Mouse (Mus musculus) hindbrain, embryonic 14.5 days (tissue): ENCODE measurements around the gene S100a16. TPM values are rescaled to one million over a fixed set of nuclear protein-coding genes. Genes with fewer than 3 reads are reported as not detected.

Source experiments
- ATAC-seq: fragments of 200-750 bp; cut with Nextera tagmentation; 2 replicates; pipeline ENCODE4 v1.8.0; 2017; ENCODE audit warnings: moderate number of reproducible peaks, mild to moderate bottlenecking, moderate TSS enrichment, moderate library complexity; ENCODE audit not compliant: low FRiP score
- DNase-seq: peaks from one replicate; pipeline ENCODE4 v3.0.0-alpha.2; 2015; ENCODE audit warnings: low spot score
- H3K27ac ChIP-seq: fragments of 300-500 bp; sonication (generic); 2 replicates; pipeline ENCODE4 v1.5.1; 2014; ENCODE audit warnings: mild to moderate bottlenecking, moderate library complexity
- H3K27me3 ChIP-seq: fragments of 300-500 bp; sonication (generic); 2 replicates; pipeline ENCODE4 v1.6.1; 2014; ENCODE audit warnings: mild to moderate bottlenecking, low read length, mixed read lengths; ENCODE audit not compliant: control insufficient read depth, insufficient read depth
- H3K36me3 ChIP-seq: fragments of 300-500 bp; sonication (generic); replicated peaks from 2 replicates; pipeline ENCODE4 v1.6.1; 2014; ENCODE audit not compliant: control insufficient read depth, insufficient read depth
- H3K4me1 ChIP-seq: fragments of 300-500 bp; sonication (generic); replicated peaks from 2 replicates; pipeline ENCODE4 v1.6.1; 2014; ENCODE audit warnings: antibody characterized with exemption, low read length, mixed read lengths; ENCODE audit not compliant: control insufficient read depth, insufficient read depth
- H3K4me2 ChIP-seq: fragments of 300-500 bp; sonication (generic); replicated peaks from 2 replicates; pipeline ENCODE4 v1.6.1; 2014; ENCODE audit warnings: mild to moderate bottlenecking, moderate library complexity
- H3K4me3 ChIP-seq: fragments of 300-500 bp; sonication (generic); replicated peaks from 2 replicates; pipeline ENCODE4 v1.5.1; 2014; ENCODE audit warnings: mild to moderate bottlenecking, low read length
- H3K9ac ChIP-seq: fragments of 300-500 bp; sonication (generic); 2 replicates; pipeline ENCODE4 v1.6.1; 2014
- H3K9me3 ChIP-seq: fragments of 300-500 bp; sonication (generic); 2 replicates; pipeline ENCODE4 v1.6.1; 2016; ENCODE audit warnings: low read length; ENCODE audit not compliant: control insufficient read depth
- WGBS: fragments of 180-500 bp; shearing (Covaris S2); extraction: QIAGEN DNeasy Blood & Tissue Kit; methylation state at CpG from one replicate; pipeline ENCODE4 v1.1.7; 2014; 5-methylcytosine and 5-hydroxymethylcytosine counted together
- polyA plus RNA-seq: library from polyadenylated mRNA; unstranded; fragments of >200 nt; fragmentation: Nextera tagmentation; extraction: Ambion mirVana; gene quantifications from 2 replicates; pipeline ENCODE4 v1.2.1, GENCODE M21; 2014

Gene S100a16
- polyA plus RNA-seq, 1 experiment from 2014 or later = 37.8 TPM

DNA sequence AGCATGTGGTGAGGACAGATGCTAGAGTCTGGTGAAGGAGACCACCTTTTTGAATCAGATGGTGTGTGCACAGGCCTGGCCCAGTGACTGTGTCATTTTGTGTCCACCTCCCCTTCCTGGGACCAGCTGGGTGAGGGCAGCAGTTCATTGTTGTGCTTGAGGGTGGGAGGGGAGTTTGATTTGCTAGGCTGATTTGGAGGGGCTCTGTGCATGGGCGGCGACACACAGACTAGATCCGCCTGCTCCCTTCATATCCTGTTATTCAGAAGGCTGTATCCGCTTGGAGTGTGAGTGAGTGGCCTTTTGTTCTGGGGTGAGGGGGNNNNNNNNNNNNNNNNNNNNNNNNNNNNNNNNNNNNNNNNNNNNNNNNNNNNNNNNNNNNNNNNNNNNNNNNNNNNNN is 3.9 kb downstream of the S100a16 start:
- no peaks in the 10 kb centered on the region for H3K27me3 ChIP-seq
- 32% methylated on average over 4 of the region's 4 CpGs for WGBS
- H3K9ac ChIP-seq = 0 out of 2 replicates have a peak overlapping the region, but pooled peaks have one; percentile 24
- H3K4me1 ChIP-seq = 0 out of 2 replicates have a peak, but pooled peaks cover 4% of the 10 kb centered on the region
- no peak overlapping the region for H3K4me3 ChIP-seq
- H3K36me3 ChIP-seq = no peaks in the 10 kb centered on the region
- ATAC-seq (peak; percentile 58; the same call in 1 of the 2 replicates), DNase-seq (no peak)
- H3K4me2 ChIP-seq = peak overlapping the region; percentile 12
- H3K9me3 ChIP-seq = no peaks in the 10 kb centered on the region
- no peak overlapping the region for H3K27ac ChIP-seq

DNA sequence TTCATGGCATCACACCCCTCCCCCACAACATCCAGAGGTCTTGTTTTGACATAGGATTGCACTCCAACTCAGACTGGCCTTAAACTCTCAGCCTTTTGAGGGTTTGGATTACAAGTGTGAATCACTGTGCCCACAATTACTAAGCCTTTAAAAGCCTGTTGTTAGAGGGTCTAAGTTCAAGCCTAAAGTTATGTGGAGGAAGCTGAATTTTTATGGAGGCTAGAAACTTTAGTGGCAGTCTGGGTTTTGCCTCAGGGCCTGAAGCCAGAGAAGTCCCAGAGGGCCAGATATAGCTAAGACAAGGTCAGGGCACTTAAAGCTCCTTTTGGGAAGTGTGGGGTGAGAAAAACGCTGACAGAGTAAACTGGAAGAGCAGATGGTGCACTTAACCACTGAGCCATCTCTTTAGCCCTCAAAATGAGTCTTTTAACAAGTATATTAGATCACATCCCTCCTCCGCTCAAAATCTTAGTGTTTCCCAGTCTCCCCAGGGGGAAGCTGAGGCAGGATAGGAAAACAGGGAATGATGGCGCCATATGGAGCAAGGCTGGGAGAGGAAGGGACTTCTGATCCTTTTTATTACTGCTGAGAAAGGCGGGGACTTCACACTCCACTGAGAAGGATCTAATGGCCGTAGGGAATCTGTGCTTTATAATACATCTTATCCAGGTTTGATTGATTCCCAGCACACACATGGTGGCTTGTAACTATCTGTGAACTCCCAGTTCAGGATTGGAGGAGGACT is 12.8 kb downstream of the S100a16 start:
- no peak overlapping the region for H3K27ac ChIP-seq
- no peak overlapping the region for H3K4me3 ChIP-seq
- H3K4me2 ChIP-seq = no peak overlapping the region
- ATAC-seq (no peak), DNase-seq (no peak)
- WGBS = 61% methylated on average over 5 of the region's 5 CpGs
- no peaks in the 10 kb centered on the region for H3K4me1 ChIP-seq
- H3K9me3 ChIP-seq = no peaks in the 10 kb centered on the region
- no peak overlapping the region for H3K9ac ChIP-seq
- H3K36me3 ChIP-seq = no peaks in the 10 kb centered on the region
- H3K27me3 ChIP-seq = no peaks in the 10 kb centered on the region

DNA sequence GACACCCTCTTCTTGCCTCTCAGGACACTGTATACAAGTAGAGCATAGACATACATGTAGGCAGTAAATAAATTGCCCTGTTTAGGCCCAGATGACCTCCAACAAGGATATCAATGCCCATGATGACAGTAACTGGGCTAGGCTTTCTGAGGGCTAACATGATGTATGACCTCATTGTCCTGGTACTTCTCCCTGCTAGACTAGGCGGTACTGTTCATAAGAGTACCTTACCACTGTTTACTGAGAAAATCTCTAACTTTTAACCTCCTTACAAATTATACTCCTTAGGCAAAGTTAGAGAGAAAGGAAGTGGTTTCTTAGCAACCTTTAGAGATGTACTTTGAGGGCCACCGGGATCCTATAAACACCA is 13.4 kb downstream of the S100a16 start:
- no peaks in the 10 kb centered on the region for H3K9me3 ChIP-seq
- no peaks in the 10 kb centered on the region for H3K36me3 ChIP-seq
- no peak overlapping the region for H3K4me3 ChIP-seq
- ATAC-seq (no peak), DNase-seq (no peak)
- no peak overlapping the region for H3K27ac ChIP-seq
- 91% methylated on average over 2 of the region's 2 CpGs for WGBS
- no peak overlapping the region for H3K9ac ChIP-seq
- H3K27me3 ChIP-seq = no peaks in the 10 kb centered on the region
- no peak overlapping the region for H3K4me2 ChIP-seq
- no peaks in the 10 kb centered on the region for H3K4me1 ChIP-seq

DNA sequence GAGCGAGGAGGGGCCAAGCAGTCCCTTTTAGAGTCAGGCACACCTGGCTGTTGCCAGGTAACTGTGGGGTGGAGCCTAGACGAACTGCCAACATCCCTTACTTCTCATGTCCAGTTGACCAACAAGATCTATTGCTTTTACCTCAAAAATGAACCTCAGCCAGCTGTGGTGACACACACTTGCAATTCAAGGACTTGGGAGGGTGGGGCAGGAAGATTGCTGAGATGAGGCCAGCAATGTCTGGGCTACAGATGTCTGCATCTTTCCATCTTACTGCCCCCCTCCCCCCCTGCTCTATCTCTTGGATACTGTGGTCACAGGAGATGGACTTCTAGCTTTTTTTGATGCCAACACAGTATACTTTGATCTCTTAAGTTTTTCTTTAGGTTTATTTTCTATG is 15.2 kb downstream of the S100a16 start:
- H3K4me1 ChIP-seq = no peaks in the 10 kb centered on the region
- no peak overlapping the region for H3K27ac ChIP-seq
- ATAC-seq (no peak), DNase-seq (no peak)
- H3K36me3 ChIP-seq = no peaks in the 10 kb centered on the region
- no peak overlapping the region for H3K4me2 ChIP-seq
- H3K27me3 ChIP-seq = no peaks in the 10 kb centered on the region
- H3K9ac ChIP-seq = no peak overlapping the region
- no peaks in the 10 kb centered on the region for H3K9me3 ChIP-seq
- H3K4me3 ChIP-seq = no peak overlapping the region
- WGBS = 86% methylated on average over 2 of the region's 2 CpGs

DNA sequence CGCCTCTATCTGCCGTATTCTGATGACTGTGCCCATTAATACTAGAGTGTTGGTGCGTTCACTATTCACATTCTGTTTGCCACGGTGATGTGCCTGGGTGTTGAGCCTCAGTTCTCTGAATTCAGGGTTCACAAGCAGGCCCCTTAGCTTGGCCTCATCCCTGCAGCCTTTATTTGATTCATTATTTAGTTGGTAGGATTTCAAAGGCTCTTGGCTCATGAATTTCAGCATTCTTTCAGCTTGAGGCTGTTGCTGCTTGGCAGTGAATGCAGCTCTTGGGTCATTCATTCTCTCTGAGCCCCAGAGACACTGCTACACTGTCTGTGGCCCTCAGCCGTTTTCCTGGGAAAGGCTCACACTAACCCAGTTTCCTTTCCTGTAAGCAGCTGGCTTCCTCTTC is 18.9 kb downstream of the S100a16 start:
- 31% methylated on average over 5 of the region's 5 CpGs for WGBS
- no peaks in the 10 kb centered on the region for H3K9me3 ChIP-seq

DNA sequence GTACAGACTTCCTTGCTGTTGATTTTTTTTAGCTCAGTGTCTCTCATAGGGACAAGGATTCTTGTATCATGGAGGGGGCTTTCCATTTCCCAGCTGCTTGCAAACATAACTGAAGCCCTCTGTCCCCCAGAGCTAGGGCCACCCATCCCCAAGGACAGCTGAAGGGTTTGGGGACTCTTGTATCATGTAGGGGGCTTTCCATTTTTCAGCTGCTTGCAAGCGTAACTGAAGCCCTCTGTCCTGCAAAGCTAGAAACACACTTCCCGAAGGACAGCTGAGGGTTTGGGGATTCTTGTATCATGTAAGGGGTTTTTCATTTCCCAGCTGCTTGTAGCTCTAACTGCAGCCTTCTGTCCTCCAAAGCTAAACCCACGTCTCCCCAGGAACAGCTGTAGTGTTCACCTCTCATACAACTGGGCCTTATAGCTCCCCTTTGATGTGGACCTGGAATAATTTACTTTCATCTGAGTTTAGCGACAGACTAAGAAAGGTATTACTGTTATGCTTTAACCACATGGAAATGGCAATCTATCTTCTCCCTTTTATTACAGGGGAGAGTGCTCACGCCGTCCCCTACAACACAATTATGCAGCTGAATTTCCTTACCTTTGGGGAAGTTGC is 23.1 kb downstream of the S100a16 start, which contains the start of gene S100a3:
S100a3 (plus strand) TSS at position 571 of the 621 bp plus-strand sequence.
- Histone ChIP-seq H3K4me3 (no peak within 1 kb of the TSS), H3K9ac (no peak within 1 kb of the TSS), H3K4me2 (no peak within 1 kb of the TSS), H3K9me3 (no peaks in the 10 kb centered on the region), H3K27me3 (no peaks in the 10 kb centered on the region), H3K4me1 (no peaks in the 10 kb centered on the region), H3K27ac (no peak within 1 kb of the TSS), H3K36me3 (no peaks in the 10 kb centered on the region)
- ATAC-seq (no peak), DNase-seq (no peak)
- WGBS = 80% methylated on average over 6 of the region's 6 CpGs

More for the DNA sequence above, 18.9 kb downstream of the S100a16 start:
- DNase-seq (peak; percentile 47), ATAC-seq (peak; percentile 87; the same call in 1 of the 2 replicates)
- H3K4me2 ChIP-seq = no peak overlapping the region
- no peak overlapping the region for H3K9ac ChIP-seq
- no peaks in the 10 kb centered on the region for H3K4me1 ChIP-seq
- no peaks in the 10 kb centered on the region for H3K36me3 ChIP-seq
- no peak overlapping the region for H3K27ac ChIP-seq
- H3K4me3 ChIP-seq = no peak overlapping the region
- H3K27me3 ChIP-seq = no peaks in the 10 kb centered on the region

DNA sequence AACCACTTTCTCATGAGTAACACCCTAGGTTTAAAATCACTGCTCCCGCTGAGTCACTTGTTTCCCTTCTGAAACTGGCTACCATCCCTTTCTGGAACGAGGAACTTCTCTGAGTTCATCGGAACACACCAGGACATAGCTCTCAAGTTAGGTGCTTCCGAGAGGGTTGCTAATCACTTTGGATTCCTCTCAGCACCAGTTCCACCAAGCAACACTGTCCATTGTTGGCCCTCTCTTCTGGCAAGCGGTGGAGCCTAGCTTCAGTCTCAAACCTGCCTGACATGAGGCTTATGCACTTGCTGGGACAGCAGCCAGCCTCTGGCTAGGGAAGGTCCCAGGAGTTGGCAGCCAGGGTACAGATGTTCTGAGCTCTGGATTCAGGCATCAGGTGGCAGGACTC is 37.6 kb downstream of the S100a16 start:
- DNase-seq = no peak
- 88% methylated on average over 5 of the region's 5 CpGs for WGBS
- H3K4me2 ChIP-seq = no peak overlapping the region
- H3K9ac ChIP-seq = no peak overlapping the region
- H3K4me1 ChIP-seq = no peaks in the 10 kb centered on the region
- ATAC-seq = no peak
- H3K27ac ChIP-seq = no peak overlapping the region
- H3K36me3 ChIP-seq = no peaks in the 10 kb centered on the region
- H3K27me3 ChIP-seq = no peaks in the 10 kb centered on the region
- H3K9me3 ChIP-seq = no peaks in the 10 kb centered on the region
- no peak overlapping the region for H3K4me3 ChIP-seq

DNA sequence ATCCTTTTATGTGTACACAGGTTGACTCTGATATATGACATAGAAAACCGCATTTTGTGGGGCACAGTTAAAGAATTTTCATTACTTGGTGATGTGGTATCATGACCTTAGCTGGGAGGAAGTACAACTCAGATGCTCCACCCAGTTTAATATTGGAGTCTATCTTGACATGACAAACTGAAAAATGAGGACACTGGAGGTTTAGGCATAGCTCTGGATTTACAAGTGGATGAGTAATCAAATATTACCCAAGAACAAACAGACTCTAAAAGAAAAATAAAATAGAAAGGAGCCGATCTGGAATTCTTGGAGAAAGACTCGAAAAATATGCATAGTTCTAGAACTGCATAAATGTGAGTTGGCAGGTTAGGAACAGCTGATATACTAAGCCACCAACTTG is 38.3 kb downstream of the S100a16 start:
- WGBS = 89% methylated on average over 3 of the region's 3 CpGs

DNA sequence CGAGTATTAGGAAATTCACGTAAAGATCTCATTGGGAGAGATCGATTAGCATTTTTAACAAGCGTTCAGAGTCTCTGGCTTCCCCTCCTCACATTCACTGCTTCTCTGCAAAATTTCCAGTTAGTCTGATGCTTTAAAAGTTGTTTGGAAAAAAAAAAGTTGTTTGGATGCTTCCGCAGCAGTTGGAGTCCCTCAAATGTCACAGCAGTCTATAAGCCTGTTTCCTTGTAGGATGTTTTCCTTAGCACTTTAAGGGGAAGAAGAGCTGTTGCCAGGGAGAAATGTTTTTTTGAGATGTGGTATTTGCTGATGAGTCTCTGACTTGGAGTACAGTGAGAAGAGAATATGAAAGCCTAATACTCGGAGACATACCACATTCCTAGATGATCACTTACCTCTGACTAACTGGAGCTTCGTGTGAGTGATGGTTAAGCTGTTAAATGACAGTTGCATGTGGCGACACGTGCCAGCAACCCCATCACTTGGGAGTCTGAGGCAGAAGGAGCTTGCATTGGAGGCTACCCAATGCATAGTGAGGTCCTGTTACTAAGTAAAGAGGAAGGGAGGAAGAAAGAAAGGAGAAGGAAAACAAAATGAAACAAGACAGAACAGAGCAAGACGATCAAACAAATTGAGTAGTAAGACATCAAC is 39.4 kb downstream of the S100a16 start:
- no peak overlapping the region for H3K27ac ChIP-seq
- H3K4me3 ChIP-seq = no peak overlapping the region
- H3K27me3 ChIP-seq = no peaks in the 10 kb centered on the region
- no peak overlapping the region for H3K9ac ChIP-seq
- no peaks in the 10 kb centered on the region for H3K4me1 ChIP-seq
- H3K4me2 ChIP-seq = no peak overlapping the region
- ATAC-seq (no peak), DNase-seq (no peak)
- WGBS = 74% methylated on average over 10 of the region's 10 CpGs
- no peaks in the 10 kb centered on the region for H3K36me3 ChIP-seq
- no peaks in the 10 kb centered on the region for H3K9me3 ChIP-seq

More for the DNA sequence above, 38.3 kb downstream of the S100a16 start:
- no peak overlapping the region for H3K4me3 ChIP-seq
- H3K4me1 ChIP-seq = no peaks in the 10 kb centered on the region
- DNase-seq (no peak), ATAC-seq (no peak)
- no peaks in the 10 kb centered on the region for H3K9me3 ChIP-seq
- H3K27me3 ChIP-seq = no peaks in the 10 kb centered on the region
- H3K36me3 ChIP-seq = no peaks in the 10 kb centered on the region
- no peak overlapping the region for H3K27ac ChIP-seq
- no peak overlapping the region for H3K9ac ChIP-seq
- H3K4me2 ChIP-seq = no peak overlapping the region
